Comparison of ENCODE assay signal across 8 mouse cellular contexts in genomic region chr12:86823855-86824589, GRCm38 (mm10).
A peak's percentile ranks its signal among the peaks of the same experiment; 100 is the strongest.
DNase-seq lines count a peak whose midpoint lies in the region; ATAC-seq lines count a peak whose summit lies in the region.

No protein-coding gene starts in this region.

- ATAC-seq in inflammation-experienced regulatory T-cells, adult 6 months: peak; percentile 66
- peak; percentile 83 for ATAC-seq in megakaryocyte-erythroid progenitor cell, adult 5-6 weeks (replicated peaks; ENCODE audit: low FRiP score, low TSS enrichment, poor library complexity, severe bottlenecking)

- intact Hi-C loops in gastrocnemius, postnatal 14 days (cut with DNase I; ENCODE audit: low total_unique reads): no loop called here
- intact Hi-C loops in left cerebral cortex, postnatal 25 days (cut with DNase I): loop anchor here (1.0 to 2.0 kb wide), 3 partner anchors 23 to 61 kb away; partner anchors contain the start of gene Irf2bpl

- DNase-seq in adipocyte (ENCODE audit: low spot score): peak; percentile 80
- peak; percentile 94 for DNase-seq in embryo, embryonic 10 days (ENCODE audit: low spot score)
- DNase-seq in gastrocnemius, postnatal 14 days: peak; percentile 92
- DNase-seq in left cerebral cortex, postnatal 25 days (ENCODE audit: low spot score in 2 of 2): peak; percentile 88 to 94
- DNase-seq in right cerebral cortex, postnatal 14 days: peak; percentile 93
- peak; percentile 68 for DNase-seq in urinary bladder, postnatal 25 days (ENCODE audit: low spot score)

Comparison
In these comparisons a context has a peak if more than half of its experiments do, and no peak if none do; other contexts are left out.
1. Peak in every context shown above with its lines: DNase-seq and ATAC-seq.